Mouse (Mus musculus) B cell, adult 62 days (primary cell): Measurements from ENCODE around the gene Prss44. TPM values are rescaled to one million over a fixed set of nuclear protein-coding genes. Genes with fewer than 3 reads are reported as not detected.

Source experiments
- total RNA-seq: library from RNA; stranded (reverse); gene quantifications from 4 replicates; pipeline ENCODE4 v1.2.4, GENCODE M21; 2023

The Prss44 gene
- total RNA-seq, result not detected in 4 replicates

GRCm38 (mm10) chr9:110813789-110814188, at the start of gene Prss44:
Gene Prss44, plus strand, starts transcription at chr9:110813994.

GRCm38 (mm10) chr9:110797866-110798265, 15.9 kb upstream of the Prss44 start, which contains the start of gene Prss42:
Gene Prss42, plus strand, starts transcription at chr9:110798166.

GRCm38 (mm10) chr9:110826390-110826789, 12.6 kb downstream of the Prss44 start, which contains the start of gene Prss43:
Gene Prss43, plus strand, starts transcription at chr9:110826690.

GRCm38 (mm10) chr9:110834411-110834810, 20.6 kb downstream of the Prss44 start, which contains the start of gene Prss45:
Gene Prss45, plus strand, starts transcription at chr9:110834588.

GRCm38 (mm10) chr9:110844206-110844605, 30.4 kb downstream of the Prss44 start, which contains the start of gene Prss46:
Gene Prss46, plus strand, starts transcription at chr9:110844506.

DNA sequence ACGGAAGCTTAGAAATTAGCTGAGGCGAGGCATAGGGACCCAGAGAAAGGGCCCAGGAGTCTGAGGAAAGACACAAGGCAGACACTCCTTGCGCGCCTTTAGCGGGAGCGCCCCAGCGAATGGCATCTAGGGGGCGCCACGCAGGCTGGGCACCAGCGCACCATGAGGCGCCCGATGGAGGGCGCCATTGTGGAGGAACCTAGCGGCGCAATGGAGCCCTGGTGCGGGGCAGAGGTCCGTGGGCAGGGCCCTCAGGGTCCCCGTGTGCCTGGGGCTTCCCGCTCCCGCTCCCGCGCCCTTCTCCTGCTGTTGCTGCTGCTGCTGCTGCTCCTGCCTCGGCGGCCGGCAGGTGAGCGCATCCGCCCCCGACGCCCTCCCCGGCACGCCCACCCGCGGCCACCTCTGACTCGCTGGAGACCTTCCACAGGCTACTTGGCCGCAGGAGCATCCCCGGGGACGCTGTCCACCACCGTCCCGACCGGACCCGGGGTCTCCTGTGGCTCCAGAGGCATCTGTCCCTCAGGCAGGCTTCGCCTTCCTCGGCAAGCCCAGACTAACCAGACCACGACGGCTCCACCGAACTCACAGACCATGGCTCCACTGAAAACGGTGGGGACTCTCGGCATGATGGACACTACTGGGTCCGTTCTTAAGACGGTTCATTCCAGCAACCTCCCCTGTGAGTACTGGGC, 44.1 kb downstream of the Prss44 start, which contains the start of gene Prss50:
Prss50 (plus strand) TSS at position 187 of the 692 bp plus-strand sequence.

Other genes starting within 250 kb of the Prss44 start
- gene Nradd, start 189.5 kb upstream of the Prss44 start, total RNA-seq, result 1.6 to 4.4 TPM (median 2.6 TPM) in 4 replicates
- gene Nbeal2, start 159.8 kb upstream of the Prss44 start, total RNA-seq, result 36.1 to 45.8 TPM (median 41.4 TPM) in 4 replicates
- 84.9 to 118 TPM (median 98.9 TPM) in 4 replicates for gene Ccdc12, start 157.5 kb upstream of the Prss44 start, total RNA-seq
- gene Myl3, start 72.1 kb upstream of the Prss44 start, total RNA-seq, result not detected in 4 replicates
- not detected in 4 replicates for gene Pth1r, start 66.8 kb upstream of the Prss44 start, total RNA-seq
- gene Prss42, start 15.8 kb upstream of the Prss44 start, total RNA-seq, result not detected in 4 replicates
- gene Prss43, start 12.7 kb downstream of the Prss44 start, total RNA-seq, result not detected in 4 replicates
- gene Prss45, start 20.6 kb downstream of the Prss44 start, total RNA-seq, result not detected in 4 replicates
- gene Prss46, start 30.5 kb downstream of the Prss44 start, total RNA-seq, result not detected in 4 replicates
- gene Prss50, start 44.0 kb downstream of the Prss44 start, total RNA-seq, result not detected in 4 replicates
- gene Als2cl, start 65.9 kb downstream of the Prss44 start, total RNA-seq, result 0.55 to 1.3 TPM (median 0.74 TPM) in 4 replicates
- not detected in 4 replicates for gene Tmie, start 66.1 kb downstream of the Prss44 start, total RNA-seq
- gene Fam240a, start 102.9 kb downstream of the Prss44 start, total RNA-seq, result not detected in 4 replicates
- not detected in 4 replicates for gene Tdgf1, start 132.2 kb downstream of the Prss44 start, total RNA-seq
- 0.15 TPM in 1 of 4 replicates, not detected in the others for gene Lrrc2, start 137.6 kb downstream of the Prss44 start, total RNA-seq
- gene Rtp3, start 176.6 kb downstream of the Prss44 start, total RNA-seq, result not detected in 4 replicates
- gene Ltf, start 205.3 kb downstream of the Prss44 start, total RNA-seq, result 1.2 to 3.2 TPM (median 2.9 TPM) in 4 replicates
- 3.0 to 6.5 TPM (median 5.7 TPM) in 4 replicates for gene Ccrl2, start 243.5 kb downstream of the Prss44 start, total RNA-seq